ENCODE assay signal across 9 mouse cellular contexts in the genomic region with DNA sequence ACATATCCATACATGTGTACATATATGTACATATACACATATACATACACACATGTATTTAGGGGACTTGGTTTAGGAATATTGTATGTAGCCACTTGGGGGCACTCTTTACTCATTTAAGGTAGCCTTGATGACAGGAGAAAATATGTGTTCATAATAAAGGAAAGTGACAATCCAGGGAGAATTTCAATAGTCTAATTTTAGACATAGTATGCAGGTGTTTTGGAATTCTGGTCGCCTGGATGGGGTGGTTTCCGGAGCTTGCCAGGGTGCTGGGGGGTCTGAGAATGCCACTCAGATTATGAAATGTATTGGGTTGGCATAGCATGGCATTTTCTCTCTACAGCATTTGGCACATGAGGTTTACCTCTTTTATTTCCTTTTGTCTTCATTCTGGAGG.
DNase-seq lines count a peak whose midpoint lies in the region; ATAC-seq lines count a peak whose summit lies in the region.
"Had no signal": no experiment of that assay in that cellular context is flagged by ENCODE, and none has a peak within 500 bp of the region (broad histone marks: within the 10 kb centered on the region; RNA-seq: fewer than 3 reads in every experiment).

No protein-coding gene starts in this region.

- no peak overlapping the region for H3K27ac ChIP-seq in hindbrain, embryonic 11.5 days (ENCODE audit: low read depth, low read length)
- H3K27ac ChIP-seq: embryonic facial prominence, embryonic 15.5 days had no signal

- 25% methylated on average over 2 of the region's 2 CpGs for WGBS in hindbrain, embryonic 11.5 days

- no peaks in the 10 kb centered on the region for H3K9me3 ChIP-seq in hindbrain, embryonic 11.5 days (ENCODE audit: control insufficient read depth, low read length)
- H3K9me3 ChIP-seq: embryonic facial prominence, embryonic 15.5 days had no signal

- intact Hi-C loops in left cerebral cortex, postnatal 25 days (cut with DNase I), result no loop called here
- intact Hi-C loops in gastrocnemius, postnatal 36 days (cut with DNase I), result no loop called here

- no peaks in the 10 kb centered on the region for H3K36me3 ChIP-seq in hindbrain, embryonic 11.5 days (ENCODE audit: control insufficient read depth, insufficient read depth, low read length)
- H3K36me3 ChIP-seq: embryonic facial prominence, embryonic 15.5 days had no signal

- H3K27me3 ChIP-seq in hindbrain, embryonic 11.5 days (ENCODE audit: control insufficient read depth, insufficient read depth, low read length), result no peaks in the 10 kb centered on the region
- H3K27me3 ChIP-seq: embryonic facial prominence, embryonic 15.5 days had no signal

- ATAC-seq in hindbrain, embryonic 11.5 days (ENCODE audit: low FRiP score), result peak; percentile 72

- DNase-seq in ovary, postnatal 14 days (ENCODE audit: low spot score), result peak; percentile 26
- no peak for DNase-seq in ovary, postnatal 10 days (ENCODE audit: low spot score)
- peak; percentile 49 for DNase-seq in cerebellum, adult 9-11 months
- DNase-seq in hindbrain, embryonic 11.5 days (ENCODE audit: low spot score), result peak; percentile 76
- peak; percentile 54 to 79 for DNase-seq in left cerebral cortex, postnatal 25 days (ENCODE audit: low spot score in 2 of 2)
- DNase-seq in telencephalon, adult 2 months (ENCODE audit: low read depth, low spot score), result peak; percentile 67
- no peak for DNase-seq in gastrocnemius, postnatal 36 days
- no peak for DNase-seq in urinary bladder, postnatal 4 days (ENCODE audit: low spot score in 2 of 2)

- no peak overlapping the region for H3K9ac ChIP-seq in hindbrain, embryonic 11.5 days (ENCODE audit: low read depth, low read length)
- H3K9ac ChIP-seq: embryonic facial prominence, embryonic 15.5 days had no signal

- H3K4me2 ChIP-seq in hindbrain, embryonic 11.5 days (replicated peaks; ENCODE audit: low read depth, low read length), result no peak overlapping the region
- H3K4me2 ChIP-seq: embryonic facial prominence, embryonic 15.5 days had no signal

- H3K4me1 ChIP-seq in hindbrain, embryonic 11.5 days (replicated peaks; ENCODE audit: control insufficient read depth, insufficient read depth, low read length), result no peaks in the 10 kb centered on the region
- H3K4me1 ChIP-seq: embryonic facial prominence, embryonic 15.5 days had no signal

- no peak overlapping the region for H3K4me3 ChIP-seq in hindbrain, embryonic 11.5 days (ENCODE audit: low read depth, low read length)
- H3K4me3 ChIP-seq: embryonic facial prominence, embryonic 15.5 days had no signal

Comparison
In these comparisons a context has a peak if more than half of its experiments do, and no peak if none do; other contexts are left out.
1. DNase-seq: peak in ovary, postnatal 14 days (single experiment), cerebellum, adult 9-11 months (single experiment), hindbrain, embryonic 11.5 days (single experiment), left cerebral cortex, postnatal 25 days (2 of 2) and telencephalon, adult 2 months (single experiment); none in ovary, postnatal 10 days (single experiment), gastrocnemius, postnatal 36 days (0 of 2) and urinary bladder, postnatal 4 days (0 of 2).